Mouse (Mus musculus): ENCODE measurements around the gene Bsnd.

- TF ChIP-seq EP300 (optimal IDR thresholded peaks at IDR 0.05), result no peak
- TF ChIP-seq CTCF (IDR thresholded peaks at IDR 0.05; ENCODE audit: low read depth), result no peak
Measured at GRCm38 (mm10) chr4:106524131-106524530, 32.0 kb upstream of the Bsnd start.

Data from stomach, postnatal 0 days (tissue).